Mouse (Mus musculus) erythroblast, embryonic 14.5 days (primary cell): Measurements from ENCODE around the gene Fign. TPM values are rescaled to one million over a fixed set of nuclear protein-coding genes. Genes with fewer than 3 reads are reported as not detected.

Experiments
- H3K27me3 ChIP-seq: 2 replicates; pipeline ENCODE4 v1.6.1; 2012; ENCODE audit warnings: inconsistent platforms; ENCODE audit not compliant: control insufficient read depth
- H3K36me3 ChIP-seq: 2 replicates; pipeline ENCODE4 v1.6.1; 2012; ENCODE audit warnings: mild to moderate bottlenecking, inconsistent platforms; ENCODE audit not compliant: control insufficient read depth
- H3K4me1 ChIP-seq: 2 replicates; pipeline ENCODE4 v1.6.1; 2012; ENCODE audit warnings: inconsistent platforms; ENCODE audit not compliant: control insufficient read depth
- H3K4me3 ChIP-seq: replicated peaks from 2 replicates; pipeline ENCODE3; 2012; ENCODE audit warnings: moderate library complexity, mild to moderate bottlenecking, inconsistent platforms
- H3K9me3 ChIP-seq: 2 replicates; pipeline ENCODE4 v1.6.1; 2012; ENCODE audit warnings: low read length, inconsistent platforms, mixed read lengths; ENCODE audit not compliant: control insufficient read depth
- GATA1 ChIP-seq: IDR thresholded peaks from 2 replicates; pipeline ENCODE4 v1.6.1; 2012; ENCODE audit warnings: low read length, inconsistent platforms, mixed read lengths
- TAL1 ChIP-seq: IDR thresholded peaks from 3 replicates; pipeline ENCODE4 v1.6.1; 2012; ENCODE audit warnings: low read length, inconsistent platforms, mixed read lengths
- polyA plus RNA-seq: library from polyadenylated mRNA; stranded (reverse); fragments of >175 nt; gene quantifications from 2 replicates; pipeline ENCODE4 v1.2.3, GENCODE M21; 2012

Gene Fign
- polyA plus RNA-seq, 1 experiment = not detected

DNA sequence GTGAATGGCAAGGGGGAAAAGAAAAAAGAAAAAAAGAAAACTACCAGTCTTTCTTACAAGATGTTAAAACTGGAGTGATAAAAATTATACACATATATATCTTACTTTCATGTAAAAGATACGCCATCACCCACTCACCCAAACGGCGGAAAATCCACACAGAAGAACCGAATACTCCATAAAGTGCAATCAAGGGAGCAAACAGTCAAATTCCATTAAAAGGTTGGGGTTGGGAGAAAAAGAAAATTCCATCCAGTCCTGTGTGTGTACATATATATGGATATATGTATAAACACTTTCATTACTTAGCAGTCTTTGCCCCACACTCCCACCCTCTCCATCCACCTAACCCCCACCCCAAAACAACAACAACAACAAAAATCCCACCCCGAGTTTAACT, 1.7 kb downstream of the Fign start:
- H3K9me3 ChIP-seq = no peaks in the 10 kb centered on the region
- H3K4me1 ChIP-seq = no peaks in the 10 kb centered on the region
- H3K27me3 ChIP-seq = peaks cover 34% of the 10 kb centered on the region
- no peak overlapping the region for H3K4me3 ChIP-seq
- no peaks in the 10 kb centered on the region for H3K36me3 ChIP-seq
- TF ChIP-seq GATA1 (no peak), TAL1 (no peak)

DNA sequence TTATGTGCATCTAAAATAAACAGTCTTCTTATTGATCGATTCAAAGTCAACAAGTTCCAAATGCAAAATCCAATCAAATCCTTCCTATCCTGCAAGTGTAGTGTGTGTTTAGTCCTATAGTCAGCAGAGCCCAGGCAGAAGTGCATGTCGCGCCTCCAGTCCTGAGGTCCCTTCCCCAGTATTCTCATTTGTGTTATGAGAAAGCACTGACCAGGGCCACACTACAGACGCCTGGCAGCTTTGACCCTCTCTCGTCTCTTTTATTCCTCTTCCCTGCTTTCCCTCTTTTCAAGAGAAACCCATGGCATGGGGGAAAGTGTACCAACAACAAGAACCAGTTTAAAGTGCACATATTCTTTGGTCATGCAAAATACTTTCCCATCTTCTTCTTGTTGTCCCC, 2.3 kb downstream of the Fign start:
- Histone ChIP-seq H3K4me3 (no peak overlapping the region), H3K36me3 (no peaks in the 10 kb centered on the region), H3K27me3 (peaks cover 34% of the 10 kb centered on the region), H3K9me3 (no peaks in the 10 kb centered on the region), H3K4me1 (no peaks in the 10 kb centered on the region)
- TF ChIP-seq TAL1 (no peak), GATA1 (no peak)

DNA sequence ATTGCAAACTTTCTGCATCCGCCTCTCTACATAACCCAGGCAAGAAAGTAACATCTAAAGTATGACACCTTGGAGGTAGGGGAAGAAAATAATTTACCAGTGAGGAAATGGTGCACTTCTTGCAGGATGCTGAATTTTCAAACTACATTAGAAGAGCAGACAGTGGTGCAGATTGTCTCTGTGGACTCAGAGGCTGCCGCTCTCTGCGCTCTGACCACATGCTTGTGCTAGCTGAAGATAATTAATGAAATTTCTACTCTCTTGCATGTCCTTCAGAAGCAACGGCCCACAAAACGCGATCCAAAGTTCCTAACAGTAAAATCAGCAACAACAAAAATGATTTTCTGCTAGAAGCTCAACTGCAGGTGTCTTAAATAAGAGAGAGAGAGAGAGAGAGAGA, 4.8 kb downstream of the Fign start:
- Histone ChIP-seq H3K4me3 (no peak overlapping the region), H3K36me3 (no peaks in the 10 kb centered on the region), H3K27me3 (peaks cover 20% of the 10 kb centered on the region), H3K4me1 (no peaks in the 10 kb centered on the region), H3K9me3 (no peaks in the 10 kb centered on the region)
- TF ChIP-seq GATA1 = no peak
- no peak for TF ChIP-seq TAL1

DNA sequence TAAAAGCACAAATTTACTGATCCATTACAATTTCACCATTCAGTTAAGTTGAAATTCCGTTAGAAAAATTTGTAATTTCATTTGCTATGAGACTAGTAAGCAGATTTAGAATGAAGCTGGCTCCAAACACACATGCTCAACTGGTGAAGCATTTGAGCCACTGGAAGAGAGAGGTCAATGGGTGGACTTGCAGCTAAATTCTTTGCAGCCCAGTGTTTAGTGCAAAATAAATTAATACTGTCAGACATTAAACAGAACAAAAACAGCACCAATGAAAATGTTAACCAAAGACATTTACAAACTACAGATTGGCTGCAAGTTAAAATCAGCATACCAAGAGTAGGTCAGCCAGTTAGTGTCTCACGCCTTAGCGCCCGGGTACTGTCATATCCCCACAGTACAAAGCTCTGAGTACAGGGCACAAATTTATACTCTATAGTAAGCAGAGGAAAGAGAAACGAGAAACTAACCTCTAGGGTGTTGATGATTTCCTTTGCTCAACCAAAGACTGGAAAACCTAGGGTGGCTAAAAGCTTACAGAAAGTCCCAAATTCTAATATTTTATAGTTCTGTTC, 13.9 kb downstream of the Fign start:
- no peaks in the 10 kb centered on the region for H3K4me1 ChIP-seq
- no peak overlapping the region for H3K4me3 ChIP-seq
- H3K27me3 ChIP-seq = no peaks in the 10 kb centered on the region
- H3K36me3 ChIP-seq = no peaks in the 10 kb centered on the region
- TF ChIP-seq GATA1 (no peak), TAL1 (no peak)
- no peaks in the 10 kb centered on the region for H3K9me3 ChIP-seq

DNA sequence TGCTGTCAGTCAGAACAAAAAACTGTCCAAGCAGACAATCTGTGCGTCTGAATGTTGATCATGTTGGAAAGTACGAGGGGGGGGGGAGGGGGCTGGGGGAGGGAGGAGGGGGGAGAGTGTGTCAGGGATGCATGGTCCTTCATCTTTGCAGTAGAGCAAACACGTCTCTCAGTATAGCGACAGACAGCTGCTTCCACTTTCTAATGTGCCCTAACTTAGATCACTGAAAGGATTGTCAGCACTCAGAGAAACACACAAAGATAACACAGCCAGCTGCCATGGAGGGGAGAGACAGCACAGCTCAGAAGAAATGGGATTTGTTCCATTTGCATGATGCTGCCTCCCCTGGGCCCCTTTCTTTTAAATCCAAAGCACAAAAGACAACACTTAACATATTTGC, 18.1 kb downstream of the Fign start:
- H3K27me3 ChIP-seq = no peaks in the 10 kb centered on the region
- no peak overlapping the region for H3K4me3 ChIP-seq
- no peak for TF ChIP-seq TAL1
- TF ChIP-seq GATA1 = no peak
- no peaks in the 10 kb centered on the region for H3K36me3 ChIP-seq
- H3K4me1 ChIP-seq = no peaks in the 10 kb centered on the region
- no peaks in the 10 kb centered on the region for H3K9me3 ChIP-seq

DNA sequence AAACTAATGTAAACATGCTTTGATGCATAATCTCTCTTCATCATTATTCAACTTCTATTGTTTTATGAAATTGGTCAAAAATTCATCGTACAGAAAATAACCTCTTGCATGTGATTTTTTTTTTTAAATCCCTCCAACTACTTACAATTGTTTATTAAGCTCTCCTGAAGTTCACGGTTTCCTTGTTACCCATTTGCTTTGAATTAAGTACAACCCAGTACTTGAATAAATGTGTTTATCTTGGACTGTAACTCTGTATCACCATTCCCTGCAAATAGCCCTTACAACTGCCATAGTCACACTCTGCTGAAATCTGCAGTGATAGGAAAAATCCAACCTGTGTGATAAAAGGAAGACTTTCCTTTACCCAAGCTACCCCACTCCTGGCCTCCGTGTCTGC, 19.3 kb downstream of the Fign start:
- no peaks in the 10 kb centered on the region for H3K9me3 ChIP-seq
- TF ChIP-seq GATA1 = no peak
- no peak for TF ChIP-seq TAL1
- no peaks in the 10 kb centered on the region for H3K36me3 ChIP-seq
- no peak overlapping the region for H3K4me3 ChIP-seq
- H3K27me3 ChIP-seq = no peaks in the 10 kb centered on the region
- no peaks in the 10 kb centered on the region for H3K4me1 ChIP-seq

DNA sequence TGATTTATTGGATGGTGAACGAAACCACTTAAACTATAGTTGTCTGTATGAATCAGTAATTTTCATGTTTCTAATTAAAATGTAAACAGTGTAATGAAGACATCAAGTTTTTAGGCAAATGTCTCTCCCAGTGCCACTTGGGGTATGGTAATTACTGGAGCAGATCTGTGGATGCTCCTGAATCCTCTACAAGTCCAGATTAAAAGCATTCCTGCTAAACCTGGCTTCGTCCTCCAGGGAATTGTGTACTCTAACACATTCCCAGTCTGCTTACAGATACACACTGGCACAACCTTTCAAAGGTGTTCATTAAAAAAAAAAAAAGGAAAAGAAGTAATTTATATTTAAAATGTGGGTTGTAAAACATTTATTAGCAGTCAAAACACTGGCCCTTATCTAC, 20.0 kb downstream of the Fign start:
- H3K27me3 ChIP-seq = no peaks in the 10 kb centered on the region
- no peak overlapping the region for H3K4me3 ChIP-seq
- TF ChIP-seq GATA1 (no peak), TAL1 (no peak)
- H3K36me3 ChIP-seq = no peaks in the 10 kb centered on the region
- H3K4me1 ChIP-seq = no peaks in the 10 kb centered on the region
- H3K9me3 ChIP-seq = no peaks in the 10 kb centered on the region

DNA sequence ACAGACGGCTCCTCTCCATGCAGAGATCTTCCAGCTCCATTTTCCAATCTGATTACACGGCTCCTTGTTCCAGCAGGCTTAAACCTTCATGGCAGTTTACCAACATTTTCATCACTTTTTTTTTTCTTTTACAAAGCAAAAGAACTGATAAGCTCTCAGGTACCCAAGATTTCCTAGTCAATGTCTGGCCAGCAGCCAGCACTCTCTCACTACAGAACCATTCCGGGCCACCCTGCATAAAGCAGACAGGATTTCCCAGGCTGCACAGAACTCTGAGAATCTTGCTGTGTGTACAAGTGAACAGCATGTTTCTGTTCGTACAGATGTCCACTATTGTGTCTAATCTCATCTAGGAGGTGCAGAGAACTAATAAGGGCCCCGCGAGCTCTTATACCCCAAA, 22.0 kb downstream of the Fign start:
- H3K4me3 ChIP-seq = no peak overlapping the region
- H3K9me3 ChIP-seq = no peaks in the 10 kb centered on the region
- H3K4me1 ChIP-seq = no peaks in the 10 kb centered on the region
- H3K36me3 ChIP-seq = no peaks in the 10 kb centered on the region
- TF ChIP-seq TAL1 = no peak
- no peak for TF ChIP-seq GATA1
- H3K27me3 ChIP-seq = no peaks in the 10 kb centered on the region

DNA sequence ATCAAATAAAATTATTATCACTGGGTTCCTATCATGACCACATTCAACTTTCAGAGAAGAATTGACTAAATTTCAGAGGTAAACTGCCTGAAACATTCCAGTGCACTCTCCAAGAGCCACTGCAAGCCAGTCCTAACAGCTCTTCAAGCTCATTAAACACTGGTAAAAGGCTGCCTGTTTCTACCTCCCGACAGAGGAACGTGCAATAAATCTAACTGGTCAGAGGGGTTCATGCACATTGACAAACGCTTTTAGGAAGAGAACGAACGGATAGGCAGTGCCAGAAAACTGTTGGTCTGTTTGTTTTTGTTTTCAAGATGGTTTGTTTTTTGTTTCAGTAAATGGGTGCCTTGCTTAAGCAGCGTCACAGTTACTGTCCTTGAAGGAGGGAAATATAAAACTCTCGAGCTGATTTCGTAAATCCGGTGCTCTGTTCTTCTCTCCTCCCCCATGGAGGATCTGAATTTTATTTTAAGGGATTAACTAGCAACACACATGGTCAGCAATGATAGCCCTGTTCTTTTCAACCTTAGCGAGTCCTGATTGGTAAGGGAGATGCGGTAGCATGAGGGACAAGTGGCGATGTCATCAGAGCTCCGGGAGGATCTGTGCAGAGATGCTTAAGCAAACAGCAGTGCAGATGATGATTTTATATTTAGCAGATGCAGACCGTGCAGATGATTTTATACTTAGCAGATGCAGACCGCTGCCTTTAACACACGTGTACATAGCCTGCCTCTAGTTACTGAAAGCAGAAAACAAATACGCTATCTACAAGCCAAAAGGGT, 23.0 kb downstream of the Fign start:
- H3K9me3 ChIP-seq = no peaks in the 10 kb centered on the region
- no peaks in the 10 kb centered on the region for H3K36me3 ChIP-seq
- TF ChIP-seq TAL1 = no peak
- TF ChIP-seq GATA1 = no peak
- no peaks in the 10 kb centered on the region for H3K27me3 ChIP-seq
- no peak overlapping the region for H3K4me3 ChIP-seq
- H3K4me1 ChIP-seq = no peaks in the 10 kb centered on the region
